Mouse (Mus musculus) cerebellum, postnatal 10 days (tissue): ENCODE results near the gene Ppfia4.

Experiments
- DNase-seq, 2 experiments: peaks; one replicate each; pipeline ENCODE4 v3.0.0; 2021; ENCODE audit warnings: mixed read lengths in 2 of 2

Gene Ppfia4

DNA sequence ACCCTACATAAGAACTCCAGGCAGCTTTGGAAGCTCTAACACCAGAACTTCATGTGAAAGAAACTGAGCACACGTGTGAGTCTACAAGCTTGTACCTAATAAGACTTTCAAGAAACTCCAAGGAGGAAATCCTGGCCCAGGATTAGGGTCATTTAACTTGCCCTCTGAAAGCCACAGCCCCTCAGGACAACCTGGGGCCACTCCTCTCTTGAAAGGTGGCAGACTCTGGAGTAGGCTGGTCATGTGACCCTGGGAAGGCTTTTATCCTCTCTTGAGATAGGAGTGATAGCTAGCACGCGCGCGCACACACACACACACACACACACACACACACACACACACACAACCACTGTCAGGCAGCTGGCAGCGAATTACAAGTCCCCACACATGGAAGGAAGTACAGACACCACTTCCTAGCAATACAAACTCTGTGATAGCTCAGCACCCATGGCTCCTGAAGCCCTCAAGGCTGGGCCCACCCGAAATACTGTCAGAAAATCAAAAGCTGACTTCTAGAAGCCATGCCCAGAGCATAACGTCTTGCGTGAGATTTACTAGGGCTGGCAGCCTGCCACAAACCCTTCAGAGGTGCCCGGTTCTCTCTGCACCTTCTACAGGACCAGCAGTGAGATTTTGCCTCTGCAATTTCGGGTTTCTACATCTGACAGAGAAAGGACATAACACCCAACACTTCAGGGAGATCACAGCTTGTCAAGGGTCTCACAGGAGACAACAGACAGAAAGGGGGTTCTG lies 4.4 kb upstream of the Ppfia4 start:
- peak; percentile 51 to 54 for DNase-seq

GRCm38 (mm10) chr1:134335924-134336810 lies 3.4 kb upstream of the Ppfia4 start:
- DNase-seq, result peak; percentile 79 to 91

- DNase-seq, result peak; percentile 86 to 90
Observed at GRCm38 (mm10) chr1:134335211-134335923, 2.6 kb upstream of the Ppfia4 start.

- no peak for DNase-seq
Observed at GRCm38 (mm10) chr1:134334111-134334827, 1.5 kb upstream of the Ppfia4 start.

- DNase-seq, result no peak
Observed at GRCm38 (mm10) chr1:134333371-134334110, 813 bp upstream of the Ppfia4 start.

- peak; percentile 94 to 97 for DNase-seq
Observed at GRCm38 (mm10) chr1:134331879-134332635, 671 bp downstream of the Ppfia4 start.

DNA sequence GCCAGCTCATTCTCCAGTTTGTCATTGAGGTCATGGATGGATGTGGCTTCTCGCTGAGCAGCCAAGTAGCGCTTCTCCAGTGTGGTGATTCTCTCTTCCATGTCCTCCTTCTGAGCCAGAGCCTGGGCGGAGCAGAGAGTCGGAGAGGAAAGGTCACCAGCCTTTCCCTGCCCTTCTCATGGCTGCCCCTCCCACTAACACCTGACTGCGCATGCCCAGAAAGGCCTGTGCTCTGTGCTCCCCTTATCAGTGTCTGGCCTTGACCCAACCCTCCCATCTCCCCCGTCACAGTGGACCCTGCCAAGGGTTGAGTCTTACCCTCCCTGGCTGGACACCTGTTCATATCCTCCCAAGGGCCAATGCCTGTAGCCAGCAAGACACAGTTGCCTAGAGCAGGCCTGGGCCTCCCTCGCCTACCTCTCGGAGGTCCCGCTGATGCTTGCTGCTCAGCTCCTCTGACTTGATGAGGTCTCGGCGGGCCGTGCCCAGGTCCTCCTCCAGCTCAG lies 5.8 kb downstream of the Ppfia4 start:
- DNase-seq, result no peak

GRCm38 (mm10) chr1:134322591-134322990 lies 10.1 kb downstream of the Ppfia4 start:
- DNase-seq, result peak; percentile 71 to 75

- DNase-seq, result no peak
Observed at GRCm38 (mm10) chr1:134320691-134321301, 11.9 kb downstream of the Ppfia4 start.

DNA sequence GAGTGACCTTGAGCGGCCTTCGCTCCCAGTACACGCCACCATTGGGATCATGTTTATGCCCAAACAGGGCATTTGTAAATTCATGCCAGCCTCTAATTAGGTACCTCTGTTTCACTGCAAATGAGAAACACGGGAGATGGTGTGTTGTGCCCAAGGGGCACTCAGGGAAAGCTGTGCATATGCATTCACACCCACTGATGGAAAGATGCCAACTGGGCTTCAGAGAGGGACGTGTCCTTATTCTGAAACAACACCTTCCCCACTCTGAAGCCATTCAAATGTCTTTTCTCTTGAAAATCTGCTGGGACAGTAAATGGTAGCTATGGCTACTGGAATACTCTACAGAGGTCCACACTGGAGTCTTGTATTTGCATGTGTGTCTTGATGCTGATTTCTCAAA lies 14.5 kb downstream of the Ppfia4 start:
- no peak for DNase-seq

DNA sequence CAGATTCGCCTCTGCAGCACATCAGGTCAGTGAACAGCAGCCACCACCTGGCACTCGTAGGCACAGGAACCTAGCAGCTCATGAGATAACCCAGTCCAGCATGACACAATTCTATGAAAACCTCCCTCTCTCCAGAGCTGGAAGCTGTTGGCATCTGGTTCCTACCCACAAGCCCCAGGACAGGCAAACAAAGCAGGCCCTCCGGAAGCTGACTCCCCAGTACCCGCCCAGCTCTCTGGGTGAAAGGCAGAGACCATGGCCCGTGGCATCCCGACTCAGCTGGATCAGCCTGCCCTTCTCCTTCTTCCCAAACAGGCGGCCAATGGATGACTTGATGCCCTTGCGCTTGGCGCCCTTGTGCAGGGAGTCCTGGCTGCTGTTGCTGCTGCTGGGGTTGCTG lies 16.4 kb downstream of the Ppfia4 start:
- no peak for DNase-seq

- no peak for DNase-seq
Observed at GRCm38 (mm10) chr1:134315181-134315580, 17.5 kb downstream of the Ppfia4 start.

- DNase-seq, result no peak
Observed at GRCm38 (mm10) chr1:134311760-134312159, 21.0 kb downstream of the Ppfia4 start.

GRCm38 (mm10) chr1:134310729-134311128 lies 22.0 kb downstream of the Ppfia4 start:
- no peak for DNase-seq

DNA sequence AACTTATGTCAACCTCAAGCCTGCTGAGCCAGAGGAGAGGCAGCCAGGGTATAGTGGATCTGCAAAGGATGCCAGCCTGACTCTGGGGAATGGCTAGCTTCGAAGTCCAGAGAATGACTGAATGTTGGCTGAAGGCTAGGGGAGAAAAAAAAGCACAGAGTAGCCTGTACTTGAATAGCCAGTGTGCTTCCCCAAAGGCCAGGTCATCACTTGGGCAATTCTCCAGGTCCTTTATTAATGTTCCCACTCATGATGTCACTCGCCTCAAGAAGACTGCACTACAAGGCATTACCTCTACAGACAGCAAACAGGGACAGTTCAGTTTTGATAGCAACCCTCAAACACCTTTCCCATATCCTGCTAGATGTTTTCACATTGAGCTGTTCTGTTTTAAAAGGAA lies 22.4 kb downstream of the Ppfia4 start:
- DNase-seq, result no peak

GRCm38 (mm10) chr1:134307409-134307808 lies 25.3 kb downstream of the Ppfia4 start:
- DNase-seq, result no peak

- no peak for DNase-seq
Observed at GRCm38 (mm10) chr1:134304940-134305339, 27.8 kb downstream of the Ppfia4 start.

- DNase-seq, result peak in 1 of 2 experiments; percentile 40
Observed at GRCm38 (mm10) chr1:134302568-134303238, 30.0 kb downstream of the Ppfia4 start.

DNA sequence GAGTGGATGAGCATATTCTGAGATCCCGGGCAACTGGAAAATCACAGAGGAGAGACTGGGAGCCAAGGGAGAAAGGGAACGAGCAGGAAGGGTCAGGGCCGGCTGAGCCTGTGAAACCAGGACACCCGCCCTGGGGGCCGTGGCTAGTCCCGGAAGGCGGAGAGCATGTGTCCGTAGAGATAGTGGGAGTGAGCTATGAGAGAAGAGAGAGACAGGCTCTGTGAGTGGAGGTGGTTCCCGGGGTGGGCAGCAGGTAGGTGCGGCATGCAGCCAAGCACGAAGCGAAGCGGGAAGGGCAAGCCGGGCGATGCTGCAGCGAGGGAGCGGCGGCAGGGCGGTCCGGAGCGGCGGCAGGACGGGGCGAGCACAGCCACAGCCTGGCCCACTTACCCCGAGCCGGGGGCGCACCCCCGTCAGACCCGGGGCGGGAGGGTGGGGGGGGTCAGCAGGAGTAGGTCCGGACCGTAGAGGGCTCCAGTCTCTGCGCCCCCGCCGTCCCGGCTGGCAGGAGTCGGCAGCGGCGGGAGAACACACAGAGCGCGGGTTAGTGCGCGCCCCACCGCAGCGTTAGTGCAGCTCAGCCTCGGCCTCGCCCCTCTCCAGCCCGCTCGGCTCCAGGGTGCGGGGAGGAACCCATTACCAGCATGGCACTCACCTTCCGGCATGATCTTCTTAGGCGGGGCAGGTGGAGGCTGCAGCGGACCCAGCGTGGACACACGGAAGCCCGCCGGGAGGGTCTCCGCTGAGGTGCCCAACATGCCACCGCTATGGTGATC lies 33.9 kb downstream of the Ppfia4 start:
- peak; percentile 57 to 59 for DNase-seq
